Mouse (Mus musculus): ENCODE data around the gene Ssmem1.

GRCm38 (mm10) chr6:30525456-30526332, 16.0 kb downstream of the Ssmem1 start:
- TF ChIP-seq CTCF (IDR thresholded peaks at IDR 0.05) (no peak), POLR2A (IDR thresholded peaks at IDR 0.05; ENCODE audit: insufficient read depth, low read depth, low read length) (no peak), EP300 (IDR thresholded peaks at IDR 0.05; ENCODE audit: insufficient read depth, low read depth, low read length) (no peak)
